Mouse (Mus musculus) forebrain, embryonic 11.5 days (tissue): Measurements from ENCODE around the gene Map3k7. TPM values are rescaled to one million over a fixed set of nuclear protein-coding genes. Genes with fewer than 3 reads are reported as not detected.

Experiments
- ATAC-seq: fragments of 200-750 bp; cut with Nextera tagmentation; replicated peaks from 2 replicates; pipeline ENCODE4 v1.8.0; 2017; ENCODE audit warnings: moderate TSS enrichment; ENCODE audit not compliant: low FRiP score
- DNase-seq: peaks from one replicate; pipeline ENCODE4 v3.0.0-alpha.2; 2017; ENCODE audit warnings: low spot score
- H3K27ac ChIP-seq: fragments of 300-500 bp; sonication (generic); 2 replicates; pipeline ENCODE4 v1.5.1; 2014; ENCODE audit warnings: low read depth, low read length
- H3K27me3 ChIP-seq: fragments of 300-500 bp; sonication (generic); 2 replicates; pipeline ENCODE4 v1.6.1; 2014; ENCODE audit warnings: mild to moderate bottlenecking, low read length, mixed read lengths; ENCODE audit not compliant: control insufficient read depth, insufficient read depth
- H3K36me3 ChIP-seq: fragments of 300-500 bp; sonication (generic); 2 replicates; pipeline ENCODE4 v1.6.1; 2014; ENCODE audit warnings: mild to moderate bottlenecking, low read length, moderate library complexity, mixed read lengths; ENCODE audit not compliant: control insufficient read depth, insufficient read depth
- H3K4me1 ChIP-seq: fragments of 300-500 bp; sonication (generic); replicated peaks from 2 replicates; pipeline ENCODE4 v1.6.1; 2014; ENCODE audit warnings: low read length, mixed read lengths; ENCODE audit not compliant: control insufficient read depth, insufficient read depth
- H3K4me2 ChIP-seq: fragments of 300-500 bp; sonication (generic); 2 replicates; pipeline ENCODE4 v1.6.1; 2014; ENCODE audit warnings: low read depth, mild to moderate bottlenecking, low read length, moderate library complexity, mixed read lengths; ENCODE audit not compliant: severe bottlenecking
- H3K4me3 ChIP-seq: fragments of 300-500 bp; sonication (generic); 2 replicates; pipeline ENCODE4 v1.5.1; 2014; ENCODE audit warnings: low read depth, low read length
- H3K9ac ChIP-seq: fragments of 300-500 bp; sonication (generic); 2 replicates; pipeline ENCODE4 v1.6.1; 2014; ENCODE audit warnings: low read length
- H3K9me3 ChIP-seq: fragments of 300-500 bp; sonication (generic); 2 replicates; pipeline ENCODE4 v1.6.1; 2016; ENCODE audit warnings: low read length, mixed read lengths; ENCODE audit not compliant: control insufficient read depth
- WGBS: fragments of 180-500 bp; shearing (Covaris S2); extraction: QIAGEN DNeasy Blood & Tissue Kit; methylation state at CpG from one replicate; pipeline ENCODE4 v1.1.7; 2014; 5-methylcytosine and 5-hydroxymethylcytosine counted together
- polyA plus RNA-seq: library from polyadenylated mRNA; unstranded; fragments of >200 nt; fragmentation: Nextera tagmentation; extraction: Ambion mirVana; gene quantifications from 2 replicates; pipeline ENCODE4 v1.2.1, GENCODE M21; 2014

The Map3k7 gene
- polyA plus RNA-seq, 1 experiment from 2014 or later = 50.0 TPM

GRCm38 (mm10) chr4:31971437-31971836, 7.5 kb downstream of the Map3k7 start:
- 86% methylated on average over 1 of the region's 1 CpGs for WGBS
- H3K4me1 ChIP-seq = no peaks in the 10 kb centered on the region
- no peaks in the 10 kb centered on the region for H3K36me3 ChIP-seq
- ATAC-seq (no peak), DNase-seq (no peak)
- no peaks in the 10 kb centered on the region for H3K27me3 ChIP-seq
- H3K9ac ChIP-seq = no peak overlapping the region
- no peak overlapping the region for H3K4me2 ChIP-seq
- no peaks in the 10 kb centered on the region for H3K9me3 ChIP-seq
- H3K27ac ChIP-seq = no peak overlapping the region
- no peak overlapping the region for H3K4me3 ChIP-seq

DNA sequence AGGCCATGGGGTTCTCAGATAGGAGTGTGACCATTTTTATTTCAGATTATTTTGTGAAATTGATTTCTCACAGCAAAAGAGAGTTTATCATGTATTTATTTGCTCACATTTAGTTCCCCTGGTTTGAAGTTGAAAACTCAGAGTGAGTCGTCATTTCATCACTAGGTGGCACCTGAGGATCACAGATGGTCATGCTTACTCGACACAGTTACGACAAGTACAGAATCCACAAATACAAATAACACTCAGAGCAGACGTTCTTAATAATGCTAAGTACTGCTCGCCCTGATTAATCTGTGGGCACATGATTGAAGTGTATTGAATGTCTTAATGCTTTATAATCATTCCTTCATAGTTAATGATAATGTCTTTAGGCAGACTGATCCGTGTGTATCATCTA, 8.3 kb downstream of the Map3k7 start:
- Histone ChIP-seq H3K36me3 (no peaks in the 10 kb centered on the region), H3K27ac (no peak overlapping the region), H3K9ac (no peak overlapping the region), H3K27me3 (no peaks in the 10 kb centered on the region), H3K9me3 (no peaks in the 10 kb centered on the region), H3K4me3 (no peak overlapping the region), H3K4me1 (no peaks in the 10 kb centered on the region), H3K4me2 (no peak overlapping the region)
- ATAC-seq (no peak), DNase-seq (no peak)
- 76% methylated on average over 6 of the region's 6 CpGs for WGBS

GRCm38 (mm10) chr4:31975260-31975950, 11.5 kb downstream of the Map3k7 start:
- peaks cover 3% of the 10 kb centered on the region; the same call in 1 of the 2 replicates for H3K36me3 ChIP-seq
- no peak for ATAC-seq
- no peaks in the 10 kb centered on the region for H3K27me3 ChIP-seq
- no peak overlapping the region for H3K9ac ChIP-seq
- DNase-seq = no peak
- no peak overlapping the region for H3K4me3 ChIP-seq
- no peak overlapping the region for H3K4me2 ChIP-seq
- 73% methylated on average over 3 of the region's 3 CpGs for WGBS
- no peaks in the 10 kb centered on the region for H3K4me1 ChIP-seq
- H3K27ac ChIP-seq = no peak overlapping the region
- H3K9me3 ChIP-seq = no peaks in the 10 kb centered on the region

- H3K9ac ChIP-seq = no peak overlapping the region
- DNase-seq (no peak), ATAC-seq (no peak)
- peaks cover 7% of the 10 kb centered on the region; the same call in 1 of the 2 replicates for H3K36me3 ChIP-seq
- 91% methylated on average over 8 of the region's 8 CpGs for WGBS
- no peaks in the 10 kb centered on the region for H3K9me3 ChIP-seq
- H3K27me3 ChIP-seq = no peaks in the 10 kb centered on the region
- H3K4me1 ChIP-seq = no peaks in the 10 kb centered on the region
- no peak overlapping the region for H3K27ac ChIP-seq
- no peak overlapping the region for H3K4me3 ChIP-seq
- no peak overlapping the region for H3K4me2 ChIP-seq
Observed at GRCm38 (mm10) chr4:31981863-31982262, 18.0 kb downstream of the Map3k7 start.

DNA sequence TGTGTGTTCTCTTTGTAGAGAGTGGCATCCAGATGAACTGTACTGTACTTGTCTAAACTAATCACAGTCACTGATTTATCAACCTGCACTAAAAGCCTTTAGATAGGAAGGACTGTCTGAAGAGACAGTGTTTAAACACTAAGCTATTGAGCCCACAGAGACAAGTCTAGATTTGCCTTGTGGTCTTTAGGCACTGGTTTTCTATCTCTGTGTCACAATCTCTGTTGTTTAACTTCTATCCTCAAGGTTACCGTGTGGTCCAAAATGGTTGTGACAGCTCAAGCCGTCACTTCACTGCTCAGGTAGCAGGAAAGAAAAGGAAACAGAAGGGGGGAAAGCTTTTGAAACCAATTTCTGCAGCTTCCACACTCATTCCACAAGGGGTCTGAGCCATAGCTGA, 29.5 kb downstream of the Map3k7 start:
- WGBS = 91% methylated on average over 2 of the region's 2 CpGs

GRCm38 (mm10) chr4:31993865-31994264, 30.0 kb downstream of the Map3k7 start:
- Histone ChIP-seq H3K9me3 (no peaks in the 10 kb centered on the region), H3K4me1 (no peaks in the 10 kb centered on the region), H3K27ac (no peak overlapping the region), H3K27me3 (no peaks in the 10 kb centered on the region), H3K36me3 (no peaks in the 10 kb centered on the region; the same call in 1 of the 2 replicates), H3K4me3 (no peak overlapping the region), H3K4me2 (no peak overlapping the region), H3K9ac (no peak overlapping the region)
- WGBS = 67% methylated on average over 1 of the region's 1 CpGs
- DNase-seq = no peak
- ATAC-seq = no peak

More for the DNA sequence above, 29.5 kb downstream of the Map3k7 start:
- no peaks in the 10 kb centered on the region for H3K27me3 ChIP-seq
- H3K27ac ChIP-seq = no peak overlapping the region
- no peaks in the 10 kb centered on the region; the same call in 1 of the 2 replicates for H3K36me3 ChIP-seq
- no peak overlapping the region for H3K9ac ChIP-seq
- no peak for DNase-seq
- H3K4me1 ChIP-seq = no peaks in the 10 kb centered on the region
- no peak overlapping the region for H3K4me2 ChIP-seq
- no peaks in the 10 kb centered on the region for H3K9me3 ChIP-seq
- H3K4me3 ChIP-seq = no peak overlapping the region
- ATAC-seq = no peak

DNA sequence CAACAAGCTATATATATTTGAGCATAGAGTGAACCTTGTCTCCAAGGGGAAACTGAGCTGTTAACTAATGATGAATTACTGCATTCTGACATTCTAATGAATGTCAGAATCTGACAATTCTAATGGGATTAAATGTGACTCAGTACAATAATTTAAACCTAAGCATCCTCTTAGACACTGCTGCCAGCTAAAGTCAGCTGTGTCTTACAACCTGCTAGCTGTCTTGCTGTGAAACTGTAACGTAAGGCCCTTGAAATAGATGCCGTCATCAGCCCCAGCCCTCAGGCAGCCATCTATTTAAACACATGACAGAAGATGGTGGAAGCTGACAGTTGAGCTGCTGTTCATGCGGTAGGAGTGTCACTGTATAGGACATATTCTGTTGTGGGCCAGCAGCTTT, 37.6 kb downstream of the Map3k7 start:
- Histone ChIP-seq H3K4me3 (no peak overlapping the region), H3K9me3 (no peaks in the 10 kb centered on the region), H3K27me3 (no peaks in the 10 kb centered on the region), H3K4me1 (no peaks in the 10 kb centered on the region), H3K36me3 (no peaks in the 10 kb centered on the region; the same call in 1 of the 2 replicates), H3K9ac (no peak overlapping the region), H3K27ac (no peak overlapping the region), H3K4me2 (no peak overlapping the region)
- ATAC-seq (no peak), DNase-seq (no peak)
- WGBS = 90% methylated on average over 3 of the region's 3 CpGs

- Histone ChIP-seq H3K4me3 (no peak overlapping the region), H3K27ac (no peak overlapping the region), H3K4me1 (no peaks in the 10 kb centered on the region), H3K36me3 (no peaks in the 10 kb centered on the region; the same call in 1 of the 2 replicates), H3K4me2 (no peak overlapping the region), H3K9me3 (no peaks in the 10 kb centered on the region), H3K27me3 (no peaks in the 10 kb centered on the region), H3K9ac (no peak overlapping the region)
- DNase-seq = no peak
- ATAC-seq = no peak
- WGBS = 92% methylated on average over 6 of the region's 6 CpGs
Observed at GRCm38 (mm10) chr4:32004773-32005591, 41.1 kb downstream of the Map3k7 start.
